Mouse (Mus musculus) heart, embryonic 11.5 days (tissue): ENCODE data around the gene Nhlh2. TPM values are rescaled to one million over a fixed set of nuclear protein-coding genes. Genes with fewer than 3 reads are reported as not detected.

ENCODE experiments used
- ATAC-seq: fragments of 200-750 bp; cut with Nextera tagmentation; replicated peaks from 2 replicates; pipeline ENCODE4 v1.8.0; 2017; ENCODE audit warnings: moderate library complexity; ENCODE audit not compliant: insufficient number of reproducible peaks, low FRiP score, low TSS enrichment
- H3K27ac ChIP-seq: fragments of 300-500 bp; sonication (generic); 2 replicates; pipeline ENCODE4 v1.5.1; 2014; ENCODE audit warnings: mild to moderate bottlenecking, low read depth, low read length
- H3K27me3 ChIP-seq: fragments of 300-500 bp; sonication (generic); 2 replicates; pipeline ENCODE4 v1.6.1; 2014; ENCODE audit warnings: mild to moderate bottlenecking, low read length, mixed read lengths; ENCODE audit not compliant: control insufficient read depth, insufficient read depth
- H3K36me3 ChIP-seq: fragments of 300-500 bp; sonication (generic); 2 replicates; pipeline ENCODE4 v1.6.1; 2014; ENCODE audit warnings: mild to moderate bottlenecking, low read length, moderate library complexity, mixed read lengths; ENCODE audit not compliant: control insufficient read depth, insufficient read depth
- H3K4me1 ChIP-seq: fragments of 300-500 bp; sonication (generic); 2 replicates; pipeline ENCODE4 v1.6.1; 2014; ENCODE audit warnings: low read length; ENCODE audit not compliant: control insufficient read depth, insufficient read depth
- H3K4me2 ChIP-seq: fragments of 300-500 bp; sonication (generic); 2 replicates; pipeline ENCODE4 v1.6.1; 2014; ENCODE audit warnings: mild to moderate bottlenecking, moderate library complexity
- H3K4me3 ChIP-seq: fragments of 300-500 bp; sonication (generic); 2 replicates; pipeline ENCODE4 v1.5.1; 2014; ENCODE audit warnings: low read depth, low read length
- H3K9ac ChIP-seq: fragments of 300-500 bp; sonication (generic); 2 replicates; pipeline ENCODE4 v1.6.1; 2014; ENCODE audit warnings: mild to moderate bottlenecking, low read depth, low read length, moderate library complexity
- H3K9me3 ChIP-seq: fragments of 300-500 bp; sonication (generic); replicated peaks from 2 replicates; pipeline ENCODE4 v1.6.1; 2016; ENCODE audit warnings: low read length; ENCODE audit not compliant: control insufficient read depth
- WGBS: fragments of 180-500 bp; shearing (Covaris S2); extraction: QIAGEN DNeasy Blood & Tissue Kit; methylation state at CpG from one replicate; pipeline ENCODE4 v1.1.7; 2014; ENCODE audit not compliant: insufficient replicate concordance; 5-methylcytosine and 5-hydroxymethylcytosine counted together
- polyA plus RNA-seq: library from polyadenylated mRNA; unstranded; fragments of >200 nt; fragmentation: Nextera tagmentation; extraction: Ambion mirVana; gene quantifications from 2 replicates; pipeline ENCODE4 v1.2.1, GENCODE M21; 2014

Nhlh2 gene
- 0.06 and 0.25 TPM in 2 replicates for polyA plus RNA-seq

- no peak within 1 kb of the TSS for H3K9ac ChIP-seq
- H3K27me3 ChIP-seq: peaks cover 52% of the 10 kb centered on the region
- WGBS: 20% methylated on average over 2 of the region's 2 CpGs
- H3K27ac ChIP-seq: no peak within 1 kb of the TSS
- ATAC-seq: no peak
- no peaks in the 10 kb centered on the region for H3K36me3 ChIP-seq
- no peaks in the 10 kb centered on the region for H3K9me3 ChIP-seq
- peaks cover 16% of the 10 kb centered on the region for H3K4me1 ChIP-seq
- H3K4me2 ChIP-seq: no peak within 1 kb of the TSS
- no peak within 1 kb of the TSS; the same call in 1 of the 2 replicates for H3K4me3 ChIP-seq
These were observed at the start of gene Nhlh2 for GRCm38 (mm10) chr3:102009926-102010381. TSS of gene Nhlh2 (plus strand) at chr3:102010076.

- no peaks in the 10 kb centered on the region for H3K4me1 ChIP-seq
- no peaks in the 10 kb centered on the region for H3K36me3 ChIP-seq
- H3K27ac ChIP-seq: no peak overlapping the region
- no peak overlapping the region for H3K9ac ChIP-seq
- H3K4me3 ChIP-seq: no peak overlapping the region
- ATAC-seq: no peak
- no peaks in the 10 kb centered on the region for H3K9me3 ChIP-seq
- no peaks in the 10 kb centered on the region for H3K27me3 ChIP-seq
- 81% methylated on average over 15 of the region's 15 CpGs for WGBS
- no peak overlapping the region for H3K4me2 ChIP-seq
These were observed 48.6 kb upstream of the Nhlh2 start for GRCm38 (mm10) chr3:101961146-101961835.

- Histone ChIP-seq H3K36me3 (no peaks in the 10 kb centered on the region), H3K4me1 (no peaks in the 10 kb centered on the region), H3K27me3 (no peaks in the 10 kb centered on the region), H3K9ac (no peak overlapping the region), H3K9me3 (0 out of 2 replicates have a peak, but pooled peaks cover under 1% of the 10 kb centered on the region), H3K27ac (no peak overlapping the region), H3K4me3 (no peak overlapping the region), H3K4me2 (no peak overlapping the region)
- no peak for ATAC-seq
- 49% methylated on average over 9 of the region's 9 CpGs for WGBS
These were observed 46.4 kb upstream of the Nhlh2 start for GRCm38 (mm10) chr3:101963501-101963900.

GRCm38 (mm10) chr3:101964352-101964751 lies 45.5 kb upstream of the Nhlh2 start:
- Histone ChIP-seq H3K27me3 (no peaks in the 10 kb centered on the region), H3K9ac (no peak overlapping the region), H3K36me3 (no peaks in the 10 kb centered on the region), H3K4me1 (no peaks in the 10 kb centered on the region), H3K9me3 (0 out of 2 replicates have a peak, but pooled peaks cover 2% of the 10 kb centered on the region), H3K4me3 (no peak overlapping the region), H3K4me2 (no peak overlapping the region), H3K27ac (no peak overlapping the region)
- no peak for ATAC-seq
- 68% methylated on average over 7 of the region's 7 CpGs for WGBS

- H3K27ac ChIP-seq: no peak overlapping the region
- no peak overlapping the region for H3K4me3 ChIP-seq
- 0 out of 2 replicates have a peak, but pooled peaks cover 2% of the 10 kb centered on the region for H3K9me3 ChIP-seq
- H3K4me1 ChIP-seq: no peaks in the 10 kb centered on the region
- 60% methylated on average over 3 of the region's 3 CpGs for WGBS
- ATAC-seq: no peak
- no peaks in the 10 kb centered on the region for H3K27me3 ChIP-seq
- H3K4me2 ChIP-seq: no peak overlapping the region
- no peaks in the 10 kb centered on the region for H3K36me3 ChIP-seq
- H3K9ac ChIP-seq: no peak overlapping the region
These were observed 42.9 kb upstream of the Nhlh2 start for GRCm38 (mm10) chr3:101966825-101967558.

GRCm38 (mm10) chr3:101975337-101975736 lies 34.5 kb upstream of the Nhlh2 start:
- no peaks in the 10 kb centered on the region for H3K9me3 ChIP-seq
- H3K4me1 ChIP-seq: no peaks in the 10 kb centered on the region
- H3K36me3 ChIP-seq: no peaks in the 10 kb centered on the region
- no peaks in the 10 kb centered on the region for H3K27me3 ChIP-seq
- 88% methylated on average over 10 of the region's 10 CpGs for WGBS
- ATAC-seq: no peak
- no peak overlapping the region for H3K4me2 ChIP-seq
- no peak overlapping the region for H3K9ac ChIP-seq
- H3K4me3 ChIP-seq: no peak overlapping the region
- H3K27ac ChIP-seq: no peak overlapping the region

- Histone ChIP-seq H3K9ac (no peak overlapping the region), H3K4me1 (no peaks in the 10 kb centered on the region), H3K9me3 (no peaks in the 10 kb centered on the region), H3K27me3 (no peaks in the 10 kb centered on the region), H3K36me3 (no peaks in the 10 kb centered on the region), H3K4me3 (no peak overlapping the region), H3K27ac (no peak overlapping the region), H3K4me2 (no peak overlapping the region)
- no peak for ATAC-seq
- 75% methylated on average over 10 of the region's 10 CpGs for WGBS
These were observed 31.4 kb upstream of the Nhlh2 start for GRCm38 (mm10) chr3:101978299-101978994.

- Histone ChIP-seq H3K9ac (no peak overlapping the region), H3K9me3 (no peaks in the 10 kb centered on the region), H3K4me2 (no peak overlapping the region), H3K27ac (no peak overlapping the region), H3K4me3 (no peak overlapping the region), H3K36me3 (no peaks in the 10 kb centered on the region), H3K27me3 (no peaks in the 10 kb centered on the region), H3K4me1 (no peaks in the 10 kb centered on the region)
- no peak for ATAC-seq
- WGBS: 66% methylated on average over 4 of the region's 4 CpGs
These were observed 26.0 kb upstream of the Nhlh2 start for GRCm38 (mm10) chr3:101983917-101984316.
